Mouse (Mus musculus) embryonic facial prominence, embryonic 15.5 days (tissue): Measurements from ENCODE around the gene Tiam1. TPM values are rescaled to one million over a fixed set of nuclear protein-coding genes. Genes with fewer than 3 reads are reported as not detected.

Experiments used
- ATAC-seq: fragments of 200-750 bp; cut with Nextera tagmentation; 2 replicates; pipeline ENCODE4 v1.8.0; 2017; ENCODE audit warnings: low read depth, moderate TSS enrichment; ENCODE audit not compliant: insufficient number of reproducible peaks, low FRiP score, low TSS enrichment
- H3K27ac ChIP-seq: fragments of 300-500 bp; sonication (generic); replicated peaks from 2 replicates; pipeline ENCODE4 v1.5.1; 2015; ENCODE audit warnings: mild to moderate bottlenecking, inconsistent platforms
- H3K27me3 ChIP-seq: fragments of 300-500 bp; sonication (generic); 2 replicates; pipeline ENCODE4 v1.6.1; 2015; ENCODE audit warnings: inconsistent platforms
- H3K36me3 ChIP-seq: fragments of 300-500 bp; sonication (generic); 2 replicates; pipeline ENCODE4 v1.6.1; 2015; ENCODE audit warnings: mild to moderate bottlenecking, inconsistent platforms
- H3K4me1 ChIP-seq: fragments of 300-500 bp; sonication (generic); 2 replicates; pipeline ENCODE4 v1.6.1; 2015; ENCODE audit warnings: inconsistent platforms
- H3K4me2 ChIP-seq: fragments of 300-500 bp; sonication (generic); replicated peaks from 2 replicates; pipeline ENCODE4 v1.6.1; 2015; ENCODE audit warnings: mild to moderate bottlenecking, inconsistent platforms
- H3K4me3 ChIP-seq: fragments of 300-500 bp; sonication (generic); replicated peaks from 2 replicates; pipeline ENCODE4 v1.5.1; 2015; ENCODE audit warnings: mild to moderate bottlenecking, inconsistent platforms
- H3K9ac ChIP-seq: fragments of 300-500 bp; sonication (generic); 2 replicates; pipeline ENCODE4 v1.6.1; 2015; ENCODE audit warnings: inconsistent platforms
- H3K9me3 ChIP-seq: fragments of 300-500 bp; sonication (generic); replicated peaks from 2 replicates; pipeline ENCODE4 v1.6.1; 2016; ENCODE audit warnings: inconsistent platforms
- WGBS: fragments of 180-500 bp; shearing (Covaris S2); methylation state at CpG from one replicate; pipeline ENCODE4 v1.1.7; 2015; 5-methylcytosine and 5-hydroxymethylcytosine counted together
- polyA plus RNA-seq: library from polyadenylated mRNA; unstranded; fragments of >200 nt; fragmentation: Nextera tagmentation; extraction: Ambion mirVana; gene quantifications from 2 replicates; pipeline ENCODE4 v1.2.1, GENCODE M21; 2015

Gene Tiam1
- polyA plus RNA-seq, 1 experiment from 2014 or later, result 45.3 TPM

DNA sequence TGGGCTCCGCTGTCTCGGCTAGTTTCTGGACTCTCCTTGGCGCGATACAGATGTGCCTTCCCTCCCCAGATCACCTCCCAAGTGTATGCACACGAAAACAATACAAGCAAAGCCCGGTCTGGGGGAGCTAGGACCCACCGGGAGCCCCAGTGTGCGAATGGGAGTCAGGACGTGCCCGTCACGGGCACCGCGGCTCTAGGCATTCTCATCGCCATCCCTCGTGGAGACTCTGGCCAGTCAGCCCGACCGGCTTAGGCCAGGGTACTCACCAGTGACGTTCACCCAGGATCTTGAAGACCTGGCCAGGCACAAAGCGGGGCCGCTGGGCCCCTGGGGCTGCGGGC lies 181 bp downstream of the Tiam1 start:
- ATAC-seq, result no peak
- Histone ChIP-seq H3K9me3 (no peaks in the 10 kb centered on the region), H3K36me3 (no peaks in the 10 kb centered on the region), H3K4me1 (peaks cover 29% of the 10 kb centered on the region), H3K27ac (peak overlapping the region; percentile 87), H3K4me2 (peak overlapping the region; percentile 96), H3K9ac (peak overlapping the region; percentile 65), H3K27me3 (no peaks in the 10 kb centered on the region), H3K4me3 (peak overlapping the region; percentile 63)
- 1% methylated on average over 21 of the region's 21 CpGs for WGBS

DNA sequence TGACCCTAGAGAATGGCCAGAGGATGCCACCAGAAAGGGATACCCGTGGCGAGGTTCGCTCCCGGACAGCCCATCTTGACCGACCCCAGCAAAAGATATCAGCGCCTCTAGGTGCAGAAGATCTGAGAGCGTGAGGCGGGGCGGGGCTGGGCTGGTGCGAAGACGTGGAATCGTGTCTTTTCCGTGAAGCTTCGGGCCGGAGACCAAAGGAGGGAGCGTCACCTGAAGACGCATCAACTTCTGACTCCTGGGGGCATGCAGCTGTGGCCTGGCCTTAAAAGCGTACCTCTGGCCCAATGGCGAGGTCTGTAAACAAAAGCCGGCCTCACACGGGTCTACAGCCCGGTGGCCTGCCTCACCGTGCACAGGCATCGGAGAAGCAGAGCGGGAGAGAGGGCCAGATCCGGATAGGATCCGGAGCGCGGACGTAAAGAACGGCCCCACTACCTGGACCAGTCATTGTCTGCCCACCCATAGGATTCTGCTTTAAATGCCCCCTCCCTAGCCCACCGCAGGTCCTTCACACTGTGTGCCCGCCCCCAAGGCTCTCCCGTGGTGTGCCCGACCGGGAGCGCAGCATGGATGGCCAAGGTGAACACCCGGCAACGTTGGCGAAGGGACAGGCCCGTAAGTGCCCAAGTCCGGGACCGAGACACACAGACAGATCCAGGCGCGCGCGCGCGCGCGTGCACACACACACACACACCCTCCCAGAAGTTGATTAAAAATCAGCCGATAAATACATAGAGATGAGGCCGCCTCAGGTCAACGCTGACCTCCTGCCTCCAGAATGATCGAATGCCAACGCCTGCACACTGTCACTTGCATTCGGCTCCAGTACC lies 774 bp downstream of the Tiam1 start:
- no peaks in the 10 kb centered on the region for H3K27me3 ChIP-seq
- H3K4me2 ChIP-seq, result peak overlapping the region; percentile 96
- no peaks in the 10 kb centered on the region for H3K36me3 ChIP-seq
- peak overlapping the region; percentile 63 for H3K4me3 ChIP-seq
- no peak for ATAC-seq
- H3K27ac ChIP-seq, result peak overlapping the region; percentile 87
- peak overlapping the region; percentile 65 for H3K9ac ChIP-seq
- H3K9me3 ChIP-seq, result no peaks in the 10 kb centered on the region
- peaks cover 29% of the 10 kb centered on the region for H3K4me1 ChIP-seq
- under 1% methylated on average over 57 of the region's 57 CpGs for WGBS

DNA sequence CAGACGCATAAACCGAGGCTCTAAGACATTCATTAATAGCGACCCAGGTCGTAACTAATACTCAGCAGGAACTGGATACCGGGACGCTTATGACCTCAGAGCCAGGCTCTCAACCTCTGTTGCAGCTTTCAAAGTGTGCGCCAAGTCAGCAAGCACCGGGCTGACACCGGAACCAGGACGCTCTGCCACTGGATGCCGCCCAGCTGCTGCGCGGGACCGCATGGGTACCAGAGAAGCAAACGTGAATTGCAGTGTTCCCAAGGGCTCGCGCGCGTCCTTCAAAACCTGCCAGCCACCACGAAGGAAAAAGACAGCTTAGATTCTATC lies 1.4 kb downstream of the Tiam1 start:
- peak overlapping the region; percentile 63 for H3K4me3 ChIP-seq
- H3K4me1 ChIP-seq, result peaks cover 29% of the 10 kb centered on the region
- peak overlapping the region; percentile 96 for H3K4me2 ChIP-seq
- H3K27ac ChIP-seq, result no peak overlapping the region
- no peaks in the 10 kb centered on the region for H3K27me3 ChIP-seq
- no peaks in the 10 kb centered on the region for H3K9me3 ChIP-seq
- WGBS, result 2% methylated on average over 20 of the region's 20 CpGs
- no peaks in the 10 kb centered on the region for H3K36me3 ChIP-seq
- no peak for ATAC-seq
- peak overlapping the region; percentile 65 for H3K9ac ChIP-seq

DNA sequence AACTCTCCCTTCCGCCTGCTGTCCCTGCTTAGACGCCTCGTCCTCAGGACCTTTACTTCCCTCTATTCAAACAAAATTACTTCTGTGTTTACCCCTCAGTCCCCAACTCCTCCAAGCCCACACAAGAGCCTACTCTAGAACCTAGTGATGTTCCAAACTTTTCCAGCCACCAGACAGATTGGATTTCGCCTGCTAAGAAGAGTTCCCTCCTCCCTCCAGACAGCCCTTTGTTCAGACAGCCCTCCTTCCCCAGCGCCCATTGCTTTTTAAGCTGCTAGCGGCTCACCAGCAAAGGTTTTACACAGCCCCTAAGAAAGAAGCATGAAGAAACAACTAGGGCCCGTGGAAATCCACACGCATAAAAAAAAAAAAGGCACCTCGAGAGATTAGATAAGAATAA lies 2.0 kb downstream of the Tiam1 start:
- H3K4me3 ChIP-seq, result peak overlapping the region; percentile 63
- 43% methylated on average over 9 of the region's 9 CpGs for WGBS
- no peak overlapping the region for H3K9ac ChIP-seq
- H3K9me3 ChIP-seq, result no peaks in the 10 kb centered on the region
- H3K27me3 ChIP-seq, result no peaks in the 10 kb centered on the region
- peak overlapping the region; percentile 96 for H3K4me2 ChIP-seq
- H3K27ac ChIP-seq, result no peak overlapping the region
- H3K4me1 ChIP-seq, result peaks cover 29% of the 10 kb centered on the region
- H3K36me3 ChIP-seq, result no peaks in the 10 kb centered on the region
- ATAC-seq, result no peak

DNA sequence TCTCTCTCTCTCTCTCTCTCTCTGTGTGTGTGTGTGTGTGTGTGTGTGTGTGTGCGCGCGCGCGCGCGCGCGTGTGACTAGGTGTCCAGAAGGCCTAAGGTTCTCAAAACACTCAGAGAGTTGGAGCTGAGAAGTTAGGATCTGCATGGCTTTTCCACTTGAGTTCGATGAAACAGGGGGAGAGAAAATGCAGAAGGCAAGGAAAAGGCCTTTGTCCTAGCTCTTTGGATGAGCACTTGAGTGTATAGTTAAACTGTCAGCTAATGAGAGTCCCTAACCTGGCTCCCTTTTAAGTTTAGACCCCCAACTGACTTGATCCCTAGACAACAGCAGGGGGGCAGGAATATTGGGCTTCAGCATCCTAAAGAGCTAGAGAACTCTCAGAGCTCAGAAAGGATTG lies 3.0 kb downstream of the Tiam1 start:
- Histone ChIP-seq H3K9me3 (no peaks in the 10 kb centered on the region), H3K9ac (no peak overlapping the region), H3K4me1 (peaks cover 29% of the 10 kb centered on the region), H3K4me2 (no peak overlapping the region), H3K27me3 (no peaks in the 10 kb centered on the region), H3K36me3 (no peaks in the 10 kb centered on the region), H3K27ac (no peak overlapping the region), H3K4me3 (no peak overlapping the region)
- WGBS, result 88% methylated on average over 10 of the region's 10 CpGs
- ATAC-seq, result no peak

DNA sequence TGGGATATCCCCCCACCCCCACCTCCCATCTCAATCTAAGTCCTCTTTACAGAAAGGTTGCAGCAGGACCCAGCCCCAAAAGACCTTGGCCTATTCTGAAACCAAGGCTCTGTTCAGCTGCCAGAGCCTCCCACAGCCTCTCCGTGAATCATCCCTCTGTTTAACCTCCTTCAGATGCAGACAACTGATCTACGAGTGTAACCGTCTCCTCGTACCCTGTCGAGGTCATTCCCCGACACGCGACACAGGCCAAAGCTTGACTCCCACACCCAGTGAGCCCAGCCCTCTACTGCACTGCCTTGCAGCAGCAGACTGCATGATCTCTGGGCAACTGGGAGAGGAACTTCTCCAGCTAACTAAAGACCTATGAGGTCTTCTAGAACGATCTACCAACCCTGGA lies 3.9 kb downstream of the Tiam1 start:
- no peaks in the 10 kb centered on the region for H3K9me3 ChIP-seq
- 0 out of 2 replicates have a peak overlapping the region, but pooled peaks have one; percentile 17 for H3K27ac ChIP-seq
- WGBS, result 39% methylated on average over 9 of the region's 9 CpGs
- no peaks in the 10 kb centered on the region for H3K36me3 ChIP-seq
- no peak overlapping the region for H3K4me2 ChIP-seq
- no peak overlapping the region for H3K4me3 ChIP-seq
- no peaks in the 10 kb centered on the region for H3K27me3 ChIP-seq
- no peak overlapping the region for H3K9ac ChIP-seq
- no peak for ATAC-seq
- peaks cover 27% of the 10 kb centered on the region for H3K4me1 ChIP-seq

DNA sequence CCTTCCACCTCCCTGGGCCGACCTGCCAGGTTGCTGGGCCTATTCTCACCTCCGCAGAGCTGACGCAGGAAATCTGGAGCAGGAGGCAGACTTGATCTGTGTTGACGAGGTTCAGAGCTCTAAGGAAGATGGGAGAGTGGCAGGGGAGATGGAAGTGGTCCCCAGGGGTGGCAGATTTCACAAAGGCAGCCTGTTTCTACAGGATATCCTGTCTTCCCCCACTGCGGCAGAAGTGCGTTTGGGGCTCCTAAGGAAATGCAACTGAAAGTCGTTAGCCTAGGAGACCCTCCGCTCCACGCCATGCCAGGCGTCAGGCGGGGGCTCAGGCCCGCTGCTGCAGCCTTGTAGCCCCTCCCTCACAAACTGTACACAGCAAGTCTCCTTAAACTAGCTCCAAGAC lies 5.4 kb downstream of the Tiam1 start:
- H3K36me3 ChIP-seq, result no peaks in the 10 kb centered on the region
- no peak overlapping the region for H3K27ac ChIP-seq
- no peak overlapping the region for H3K9ac ChIP-seq
- H3K4me3 ChIP-seq, result no peak overlapping the region
- peaks cover 23% of the 10 kb centered on the region for H3K4me1 ChIP-seq
- no peak for ATAC-seq
- 66% methylated on average over 12 of the region's 12 CpGs for WGBS
- H3K9me3 ChIP-seq, result no peaks in the 10 kb centered on the region
- no peaks in the 10 kb centered on the region for H3K27me3 ChIP-seq
- H3K4me2 ChIP-seq, result no peak overlapping the region

DNA sequence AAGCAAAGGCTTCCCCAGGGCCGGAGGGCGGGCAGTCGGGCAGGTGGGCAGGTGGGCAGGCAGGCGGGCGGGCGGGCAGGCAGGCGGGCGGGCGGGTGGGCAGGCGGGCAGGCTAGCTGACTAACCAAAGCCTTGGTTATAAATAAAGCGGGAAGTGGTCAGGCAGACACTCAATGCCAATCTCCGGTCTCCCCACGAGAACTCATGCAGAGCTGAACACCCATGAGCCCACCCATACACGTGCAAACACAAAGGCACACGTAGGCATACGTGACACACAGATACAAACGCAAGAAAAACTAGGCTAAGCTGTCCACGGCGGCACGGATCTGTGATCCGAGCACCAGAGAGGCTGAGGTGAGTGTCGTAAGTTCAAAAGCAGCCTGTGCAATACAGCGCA lies 6.4 kb downstream of the Tiam1 start:
- no peak overlapping the region for H3K4me2 ChIP-seq
- no peak overlapping the region for H3K4me3 ChIP-seq
- H3K27ac ChIP-seq, result no peak overlapping the region
- no peaks in the 10 kb centered on the region for H3K27me3 ChIP-seq
- no peak for ATAC-seq
- H3K9ac ChIP-seq, result no peak overlapping the region
- no peaks in the 10 kb centered on the region for H3K36me3 ChIP-seq
- H3K9me3 ChIP-seq, result no peaks in the 10 kb centered on the region
- 94% methylated on average over 23 of the region's 23 CpGs for WGBS
- H3K4me1 ChIP-seq, result peaks cover 16% of the 10 kb centered on the region

DNA sequence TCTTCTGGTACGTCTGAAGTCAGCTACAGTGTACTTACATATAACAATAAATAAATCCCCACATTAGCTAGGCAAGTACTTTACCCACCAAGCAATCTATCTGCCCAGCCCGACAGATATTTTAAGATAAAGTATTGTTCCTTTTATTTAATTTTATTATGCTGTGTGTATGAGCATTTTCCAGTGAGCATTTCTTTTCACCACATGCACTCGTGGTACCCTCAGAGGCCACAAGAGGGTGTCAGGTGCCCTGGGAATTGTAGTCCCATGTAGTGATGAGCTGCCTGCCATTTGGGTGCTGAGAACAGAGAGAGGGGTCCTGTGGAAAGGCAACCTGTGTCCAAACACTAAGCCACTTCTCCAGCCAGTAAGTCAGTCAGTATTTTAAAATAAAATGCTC lies 8.0 kb downstream of the Tiam1 start:
- Histone ChIP-seq H3K27me3 (no peaks in the 10 kb centered on the region), H3K36me3 (no peaks in the 10 kb centered on the region), H3K4me2 (no peak overlapping the region), H3K4me1 (peaks cover 8% of the 10 kb centered on the region), H3K9ac (no peak overlapping the region), H3K27ac (no peak overlapping the region), H3K9me3 (no peaks in the 10 kb centered on the region), H3K4me3 (no peak overlapping the region)
- WGBS, result 89% methylated on average over 3 of the region's 3 CpGs
- no peak for ATAC-seq

DNA sequence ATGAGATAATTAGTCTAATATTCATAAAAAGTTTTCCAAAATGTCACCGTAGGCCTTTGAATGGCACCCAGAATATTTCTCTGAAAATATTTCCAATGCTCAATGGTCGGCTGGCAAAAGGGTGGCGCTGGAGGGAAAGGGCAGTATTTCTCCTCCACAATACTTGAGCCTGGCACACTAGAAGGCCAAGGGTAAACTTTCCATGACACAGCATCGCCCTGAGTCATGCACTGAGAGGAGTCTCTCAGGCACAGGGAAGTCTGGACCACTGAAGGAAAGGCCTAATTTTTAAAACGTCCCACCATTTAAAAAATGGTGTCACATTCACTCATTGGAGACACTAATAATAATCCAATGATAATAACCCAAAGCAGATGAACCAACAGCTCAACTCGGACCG lies 9.2 kb downstream of the Tiam1 start:
- H3K27ac ChIP-seq, result no peak overlapping the region

DNA sequence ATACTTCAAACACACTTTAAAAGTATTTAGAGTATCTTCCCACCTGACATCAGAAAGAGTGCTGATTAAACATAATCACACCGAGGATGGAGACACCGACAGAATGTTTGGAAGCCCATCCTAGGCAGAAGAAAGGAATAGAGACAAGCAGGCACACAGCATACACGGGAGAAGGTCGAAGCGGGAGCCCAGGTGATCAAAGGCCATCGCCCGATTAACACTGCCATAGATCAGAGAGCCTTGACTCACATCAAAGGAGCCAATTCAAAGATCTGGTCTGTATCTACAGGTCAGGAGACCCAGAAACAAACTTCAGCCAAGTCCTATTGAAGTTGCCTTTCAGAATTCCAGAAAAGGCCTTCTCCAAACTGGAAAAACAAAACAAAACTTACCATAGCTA lies 10.8 kb downstream of the Tiam1 start:
- 55% methylated on average over 7 of the region's 7 CpGs for WGBS

More for the DNA sequence above, 9.2 kb downstream of the Tiam1 start:
- Histone ChIP-seq H3K27me3 (no peaks in the 10 kb centered on the region), H3K4me1 (no peaks in the 10 kb centered on the region), H3K9me3 (no peaks in the 10 kb centered on the region), H3K4me3 (no peak overlapping the region), H3K4me2 (no peak overlapping the region), H3K36me3 (no peaks in the 10 kb centered on the region), H3K9ac (no peak overlapping the region)
- ATAC-seq, result no peak
- 75% methylated on average over 7 of the region's 7 CpGs for WGBS

DNA sequence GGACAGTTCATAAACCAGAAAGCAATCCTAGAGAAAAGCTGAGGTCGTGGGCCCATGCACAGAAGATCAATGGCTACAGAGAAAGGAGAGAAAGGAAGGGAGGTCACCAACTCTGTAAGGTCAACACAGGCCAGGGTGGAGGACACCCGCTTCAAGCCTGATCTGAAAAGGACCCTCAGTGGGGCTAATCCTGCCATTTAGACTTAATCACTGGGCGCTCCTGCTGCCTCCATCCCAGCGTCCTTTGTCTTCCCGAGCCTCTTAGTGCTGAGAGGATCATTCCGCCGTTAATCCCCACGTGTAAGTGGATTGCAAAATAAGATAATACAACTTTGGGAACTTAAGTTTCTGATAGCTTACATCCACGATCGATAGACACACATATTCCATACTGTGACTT lies 11.2 kb downstream of the Tiam1 start:
- Histone ChIP-seq H3K9ac (no peak overlapping the region), H3K4me2 (no peak overlapping the region), H3K4me1 (peaks cover 6% of the 10 kb centered on the region; the same call in 1 of the 2 replicates), H3K4me3 (no peak overlapping the region), H3K36me3 (no peaks in the 10 kb centered on the region), H3K27ac (no peak overlapping the region), H3K9me3 (no peaks in the 10 kb centered on the region), H3K27me3 (no peaks in the 10 kb centered on the region)
- WGBS, result 39% methylated on average over 10 of the region's 10 CpGs
- no peak for ATAC-seq

More for the DNA sequence above, 10.8 kb downstream of the Tiam1 start:
- H3K36me3 ChIP-seq, result no peaks in the 10 kb centered on the region
- H3K4me3 ChIP-seq, result no peak overlapping the region
- H3K9me3 ChIP-seq, result no peaks in the 10 kb centered on the region
- no peak overlapping the region for H3K4me2 ChIP-seq
- no peaks in the 10 kb centered on the region for H3K27me3 ChIP-seq
- H3K9ac ChIP-seq, result no peak overlapping the region
- no peak overlapping the region for H3K27ac ChIP-seq
- no peak for ATAC-seq
- H3K4me1 ChIP-seq, result peaks cover 6% of the 10 kb centered on the region; the same call in 1 of the 2 replicates
